Mouse (Mus musculus) testis, postnatal 10 days (tissue): ENCODE data around the gene Mttp.
A peak's percentile ranks its signal among the peaks of the same experiment; 100 is the strongest.

Source experiments
- DNase-seq: peaks from one replicate; pipeline ENCODE4 v3.0.0; 2021; ENCODE audit warnings: low spot score

Mttp gene

GRCm38 (mm10) chr3:138078701-138079100 is 66.1 kb downstream of the Mttp start:
- no peak for DNase-seq

DNA sequence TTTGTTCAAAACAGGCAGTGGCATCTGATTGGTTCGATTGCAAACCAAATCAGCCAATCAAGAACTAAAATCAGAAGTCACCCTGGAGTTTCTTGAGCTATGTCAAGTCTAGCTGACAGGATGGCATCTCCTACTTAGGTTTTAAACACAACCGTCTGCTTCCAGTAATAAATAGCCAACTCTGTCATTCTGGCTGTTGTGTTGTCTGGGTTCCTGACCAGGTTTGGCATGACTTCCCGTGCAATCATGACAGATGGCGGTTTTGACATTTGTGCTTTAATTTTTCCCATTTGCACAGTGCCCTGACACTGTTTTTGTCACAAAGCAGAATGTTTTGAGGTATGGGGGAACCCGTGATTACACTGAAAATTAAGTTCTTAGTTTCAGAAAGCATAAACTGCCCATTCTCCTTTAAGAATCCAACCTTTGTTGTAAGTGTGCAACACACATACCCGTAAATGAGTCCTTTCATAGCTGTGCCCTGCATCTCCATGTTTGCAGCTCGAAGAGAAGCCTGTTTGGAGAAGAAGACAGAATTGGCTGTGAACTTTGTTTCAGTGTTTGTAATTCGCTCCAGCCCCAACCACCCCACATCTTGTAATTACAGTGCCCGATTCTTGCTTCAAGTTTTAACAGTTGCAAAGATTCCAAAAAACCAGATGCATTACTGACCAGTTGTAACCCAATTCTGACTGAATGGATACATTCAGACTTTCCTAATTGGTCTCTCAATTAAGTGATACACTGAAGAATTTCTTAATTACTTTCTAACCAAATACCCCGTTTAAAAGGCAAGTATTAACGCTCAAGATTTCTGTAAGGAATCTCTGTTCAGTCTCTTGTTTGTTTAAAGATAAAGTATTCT is 67.1 kb downstream of the Mttp start:
- DNase-seq = no peak

- peak; percentile 54 for DNase-seq
Measured at GRCm38 (mm10) chr3:138075209-138075608, 69.6 kb downstream of the Mttp start.

DNA sequence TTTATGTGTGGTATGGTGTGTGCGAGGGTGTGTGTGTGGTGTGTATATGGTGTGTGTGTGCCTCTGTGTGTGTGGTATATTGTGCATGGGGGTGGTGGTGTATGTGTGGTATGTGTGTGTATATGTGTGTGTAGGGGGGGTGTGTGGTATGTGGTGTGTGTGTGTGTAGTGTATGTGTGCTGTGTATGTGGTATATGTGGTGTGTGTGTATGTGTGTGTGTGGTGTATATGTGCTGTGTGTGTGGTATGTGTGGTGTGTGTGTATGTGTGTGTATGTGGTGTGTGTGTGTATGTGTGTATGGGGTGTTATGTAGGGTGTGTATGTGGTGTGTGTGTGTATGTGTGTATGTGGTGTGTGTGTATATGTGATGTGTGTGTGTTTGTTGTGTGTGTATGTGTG is 70.6 kb downstream of the Mttp start:
- DNase-seq = no peak

GRCm38 (mm10) chr3:138071476-138072073 is 73.2 kb downstream of the Mttp start:
- no peak for DNase-seq

- no peak for DNase-seq
Measured at GRCm38 (mm10) chr3:138071004-138071403, 73.8 kb downstream of the Mttp start.

GRCm38 (mm10) chr3:138069756-138070511 is 74.8 kb downstream of the Mttp start:
- no peak for DNase-seq

DNA sequence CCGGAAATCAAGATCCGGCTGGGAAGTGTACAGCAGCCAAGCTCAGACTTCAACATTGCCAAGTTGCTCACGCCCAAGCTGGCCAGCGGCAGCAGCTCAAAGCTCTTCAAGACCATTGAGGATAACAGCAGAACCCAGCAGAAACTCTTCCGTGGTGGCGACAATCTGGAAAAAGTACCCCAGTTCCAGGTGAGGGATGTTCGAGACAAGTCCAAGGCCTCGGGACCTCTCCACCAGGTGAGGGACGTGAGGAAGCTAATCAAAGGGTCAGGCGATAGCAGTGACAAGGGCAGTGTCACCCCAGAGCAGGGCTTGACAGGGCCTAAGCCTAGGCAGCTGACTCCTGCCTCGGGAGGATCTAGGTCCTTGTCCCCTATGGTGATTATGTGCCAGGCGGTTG is 76.7 kb downstream of the Mttp start:
- DNase-seq = no peak

- no peak for DNase-seq
Measured at GRCm38 (mm10) chr3:138067288-138067687, 77.5 kb downstream of the Mttp start, which contains the start of gene Gm5105. Gene Gm5105 (minus strand): TSS chr3:138067388.

DNA sequence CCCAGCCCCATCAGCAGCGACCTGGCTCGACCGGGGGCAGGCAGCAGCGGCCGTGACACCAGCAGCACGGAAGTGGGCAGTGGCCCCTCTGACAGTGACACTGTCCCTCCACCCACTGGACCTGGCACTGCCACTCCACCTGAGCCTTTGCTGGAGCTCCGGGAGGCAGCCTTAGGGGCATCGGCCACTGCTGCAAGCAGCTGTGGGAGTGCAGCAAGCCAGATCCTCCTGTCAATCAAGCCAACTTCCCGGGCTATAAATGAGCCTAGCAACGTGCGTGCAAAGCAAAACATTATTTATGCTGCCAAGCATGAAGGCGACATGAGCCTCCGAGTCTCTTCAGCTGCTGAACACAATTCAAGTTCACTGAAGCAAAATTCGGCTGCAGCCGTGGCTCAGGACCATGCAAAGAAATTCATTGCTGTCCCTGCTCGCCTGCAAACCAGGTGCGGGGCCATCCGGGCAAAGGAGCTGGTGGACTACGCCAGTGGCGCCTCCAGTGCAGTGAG is 78.4 kb downstream of the Mttp start:
- no peak for DNase-seq

GRCm38 (mm10) chr3:138065930-138066329 is 78.8 kb downstream of the Mttp start:
- DNase-seq = no peak

- DNase-seq = no peak
Measured at GRCm38 (mm10) chr3:138064732-138065645, 79.8 kb downstream of the Mttp start, which contains the start of gene 1110002E22Rik. Gene 1110002E22Rik (plus strand): TSS chr3:138065052.

DNA sequence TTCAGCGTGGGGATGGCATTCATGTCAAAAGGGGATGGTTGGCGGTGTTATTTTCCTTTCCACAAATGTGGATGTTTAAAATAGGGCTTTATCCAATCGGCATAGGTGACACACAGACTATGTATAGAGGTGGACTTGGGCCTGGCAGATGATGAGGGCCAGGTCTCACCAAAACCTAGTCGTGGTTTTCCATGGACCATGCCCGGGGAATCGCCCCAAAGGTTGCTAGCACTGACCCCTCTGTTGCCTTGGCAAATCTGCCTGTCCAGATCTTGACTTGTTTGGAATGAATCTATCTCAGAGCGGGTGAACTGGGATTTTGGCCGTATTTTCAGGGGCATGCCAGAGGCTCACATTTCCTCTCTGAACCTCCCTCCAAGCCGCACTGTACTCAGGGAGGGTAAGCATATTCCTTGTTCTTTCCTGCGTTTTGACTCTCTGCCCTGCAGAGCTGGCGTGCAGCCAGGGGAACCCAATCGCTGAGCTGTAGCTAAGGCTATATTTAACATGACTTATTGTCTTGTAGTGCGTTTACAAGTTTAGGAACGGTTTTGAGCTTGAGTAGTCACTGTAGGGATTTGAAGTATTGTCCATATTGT is 80.9 kb downstream of the Mttp start:
- peak; percentile 72 for DNase-seq

- DNase-seq = no peak
Measured at GRCm38 (mm10) chr3:138062673-138063072, 82.1 kb downstream of the Mttp start.

- no peak for DNase-seq
Measured at GRCm38 (mm10) chr3:138061205-138061911, 83.4 kb downstream of the Mttp start.

DNA sequence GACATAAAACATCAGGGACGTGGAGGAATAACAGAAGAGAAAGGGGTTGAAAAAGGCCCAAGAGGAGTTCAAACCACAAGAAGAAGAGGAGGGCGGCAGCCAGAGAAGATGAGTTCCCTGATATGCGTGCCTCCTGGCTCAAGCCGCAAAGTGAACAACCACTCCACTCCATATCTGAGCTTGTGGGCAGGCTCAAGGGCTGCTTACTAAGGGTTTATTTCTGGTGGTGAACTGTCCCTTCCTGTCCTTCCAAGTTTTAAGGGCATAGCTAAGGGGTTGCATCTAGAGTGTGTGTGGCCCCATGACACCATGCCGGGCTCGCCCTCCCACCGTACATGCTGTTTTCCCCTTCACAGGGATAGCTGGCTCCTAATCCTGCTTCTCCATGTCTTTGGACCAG is 84.3 kb downstream of the Mttp start:
- DNase-seq = no peak

GRCm38 (mm10) chr3:138058226-138058625 is 86.5 kb downstream of the Mttp start:
- no peak for DNase-seq

DNA sequence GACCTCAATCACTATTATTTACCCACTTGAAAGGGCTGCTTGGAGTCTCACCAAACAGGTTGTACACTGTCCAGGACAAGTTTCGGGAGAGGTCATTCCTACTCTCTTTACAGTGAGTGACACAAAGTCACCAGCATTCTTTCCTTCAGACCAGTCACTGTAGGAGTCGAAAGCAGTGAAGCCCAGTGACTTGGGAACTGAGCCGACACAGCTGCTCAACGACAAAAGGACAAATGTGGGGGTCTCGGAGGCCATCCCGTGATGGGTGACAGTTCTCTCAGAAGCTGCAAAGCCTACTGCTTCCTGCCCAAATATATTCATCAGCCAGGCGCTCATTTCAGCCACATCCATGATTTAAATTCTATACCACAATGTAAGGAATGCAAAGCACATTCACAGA is 87.8 kb downstream of the Mttp start:
- DNase-seq = no peak

- peak; percentile 50 for DNase-seq
Measured at GRCm38 (mm10) chr3:138053969-138054368, 90.8 kb downstream of the Mttp start.

- DNase-seq = no peak
Measured at GRCm38 (mm10) chr3:138051431-138051830, 93.3 kb downstream of the Mttp start.
